Mouse (Mus musculus): ENCODE results near the gene Grik4.

The Grik4 gene

GRCm38 (mm10) chr9:42858998-42859690 is 85.1 kb downstream of the Grik4 start:
- DNase-seq = no peak

GRCm38 (mm10) chr9:42858576-42858975 is 85.7 kb downstream of the Grik4 start:
- DNase-seq = no peak

- DNase-seq = no peak
Measured at GRCm38 (mm10) chr9:42857756-42858155, 86.5 kb downstream of the Grik4 start.

- no peak for DNase-seq
Measured at GRCm38 (mm10) chr9:42853077-42853476, 91.2 kb downstream of the Grik4 start.

- DNase-seq = no peak
Measured at GRCm38 (mm10) chr9:42850063-42850462, 94.2 kb downstream of the Grik4 start.

- DNase-seq = no peak
Measured at GRCm38 (mm10) chr9:42848061-42848460, 96.2 kb downstream of the Grik4 start.

- no peak for DNase-seq
Measured at GRCm38 (mm10) chr9:42846676-42847425, 97.4 kb downstream of the Grik4 start.

- DNase-seq = no peak
Measured at GRCm38 (mm10) chr9:42846139-42846538, 98.2 kb downstream of the Grik4 start.

GRCm38 (mm10) chr9:42844301-42844700 is 100.0 kb downstream of the Grik4 start:
- DNase-seq = no peak

- DNase-seq = peak; percentile 60
Measured at GRCm38 (mm10) chr9:42838299-42838698, 106.0 kb downstream of the Grik4 start.

GRCm38 (mm10) chr9:42837498-42837897 is 106.8 kb downstream of the Grik4 start:
- no peak for DNase-seq

- no peak for DNase-seq
Measured at GRCm38 (mm10) chr9:42831558-42831957, 112.7 kb downstream of the Grik4 start.

- peak; percentile 36 for DNase-seq
Measured at GRCm38 (mm10) chr9:42819247-42819646, 125.0 kb downstream of the Grik4 start.

GRCm38 (mm10) chr9:42816815-42817214 is 127.5 kb downstream of the Grik4 start:
- DNase-seq = no peak

GRCm38 (mm10) chr9:42809146-42809545 is 135.1 kb downstream of the Grik4 start:
- DNase-seq = no peak

- DNase-seq = peak; percentile 49
Measured at GRCm38 (mm10) chr9:42808394-42808793, 135.9 kb downstream of the Grik4 start.

- no peak for DNase-seq
Measured at GRCm38 (mm10) chr9:42803061-42803491, 141.2 kb downstream of the Grik4 start.

- no peak for DNase-seq
Measured at GRCm38 (mm10) chr9:42801929-42802328, 142.4 kb downstream of the Grik4 start.

GRCm38 (mm10) chr9:42800138-42800537 is 144.2 kb downstream of the Grik4 start:
- DNase-seq = no peak

- no peak for DNase-seq
Measured at GRCm38 (mm10) chr9:42799694-42800093, 144.6 kb downstream of the Grik4 start.

- no peak for DNase-seq
Measured at GRCm38 (mm10) chr9:42799242-42799641, 145.1 kb downstream of the Grik4 start.

GRCm38 (mm10) chr9:42798280-42798679 is 146.0 kb downstream of the Grik4 start:
- no peak for DNase-seq

GRCm38 (mm10) chr9:42797276-42797675 is 147.0 kb downstream of the Grik4 start:
- DNase-seq = no peak

- DNase-seq = no peak
Measured at GRCm38 (mm10) chr9:42795881-42796280, 148.4 kb downstream of the Grik4 start.

Measured in thymus, postnatal 4 days (tissue).